Mouse (Mus musculus) kidney, adult 18-20 months (tissue): ENCODE results near the gene Cpa1.

Experiments used
- DNase-seq: peaks from one replicate; pipeline ENCODE4 v3.0.0; 2021

The Cpa1 gene

GRCm38 (mm10) chr6:30638674-30639268 lies at the start of gene Cpa1:
TSS of gene Cpa1 (plus strand) at chr6:30639218.
- DNase-seq = no peak

GRCm38 (mm10) chr6:30589819-30590218 lies 49.2 kb upstream of the Cpa1 start:
- no peak for DNase-seq

GRCm38 (mm10) chr6:30591851-30592404 lies 47.1 kb upstream of the Cpa1 start:
- DNase-seq = no peak

GRCm38 (mm10) chr6:30592417-30592974 lies 46.5 kb upstream of the Cpa1 start:
- DNase-seq = no peak

- no peak for DNase-seq
These were observed 44.7 kb upstream of the Cpa1 start for GRCm38 (mm10) chr6:30594364-30594763.

GRCm38 (mm10) chr6:30596230-30596898 lies 42.7 kb upstream of the Cpa1 start:
- DNase-seq = no peak

GRCm38 (mm10) chr6:30600033-30600432 lies 39.0 kb upstream of the Cpa1 start:
- DNase-seq = no peak

GRCm38 (mm10) chr6:30600995-30601394 lies 38.0 kb upstream of the Cpa1 start:
- DNase-seq = no peak

GRCm38 (mm10) chr6:30604342-30604867 lies 34.6 kb upstream of the Cpa1 start:
- DNase-seq = no peak

- no peak for DNase-seq
These were observed 33.9 kb upstream of the Cpa1 start for GRCm38 (mm10) chr6:30605111-30605510.

GRCm38 (mm10) chr6:30605672-30606071 lies 33.3 kb upstream of the Cpa1 start:
- DNase-seq = no peak

GRCm38 (mm10) chr6:30610710-30611109 lies 28.3 kb upstream of the Cpa1 start, which contains the start of gene Cpa5:
TSS of gene Cpa5 (plus strand) at chr6:30611010.
- DNase-seq = no peak

- no peak for DNase-seq
These were observed 27.8 kb upstream of the Cpa1 start for GRCm38 (mm10) chr6:30611212-30611611.

GRCm38 (mm10) chr6:30614251-30614650 lies 24.8 kb upstream of the Cpa1 start:
- no peak for DNase-seq

GRCm38 (mm10) chr6:30615741-30616140 lies 23.3 kb upstream of the Cpa1 start:
- DNase-seq = no peak

- no peak for DNase-seq
These were observed 22.5 kb upstream of the Cpa1 start for GRCm38 (mm10) chr6:30616491-30616941.

- no peak for DNase-seq
These were observed 21.7 kb upstream of the Cpa1 start for GRCm38 (mm10) chr6:30617020-30617958.

- DNase-seq = no peak
These were observed 20.9 kb upstream of the Cpa1 start for GRCm38 (mm10) chr6:30617959-30618590.

GRCm38 (mm10) chr6:30618735-30619134 lies 20.3 kb upstream of the Cpa1 start:
- no peak for DNase-seq

- DNase-seq = no peak
These were observed 19.4 kb upstream of the Cpa1 start for GRCm38 (mm10) chr6:30619606-30620005.

GRCm38 (mm10) chr6:30620591-30620990 lies 18.4 kb upstream of the Cpa1 start:
- no peak for DNase-seq

- DNase-seq = no peak
These were observed 18.0 kb upstream of the Cpa1 start for GRCm38 (mm10) chr6:30620994-30621393.
